Mouse (Mus musculus): ENCODE measurements around the gene Tfeb.

DNA sequence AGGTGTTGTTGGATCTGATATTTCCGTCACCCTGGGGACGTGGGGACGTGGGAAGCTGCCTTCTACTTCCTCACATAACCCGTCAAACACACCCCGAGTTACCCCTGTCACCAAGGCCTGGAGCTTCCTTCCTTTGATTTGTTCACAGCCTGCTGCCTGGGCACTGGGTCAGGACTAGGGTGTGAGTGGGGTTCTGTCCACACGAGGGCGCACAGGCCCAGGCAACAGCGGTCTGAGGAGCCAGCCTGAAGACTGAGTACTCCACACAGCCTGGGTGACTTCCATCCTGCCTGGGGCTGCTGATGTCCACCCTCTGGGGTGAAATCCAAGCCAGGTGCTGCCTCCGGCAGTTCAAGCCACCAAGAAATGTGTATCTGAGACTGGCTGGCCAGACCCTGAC is 56.5 kb downstream of the Tfeb start:
- TF ChIP-seq POLR2A (IDR thresholded peaks at IDR 0.05; ENCODE audit: borderline replicate concordance, low read depth, low read length) (no peak), CTCF (IDR thresholded peaks at IDR 0.05; ENCODE audit: low read depth, low read length) (peak; percentile 65; the same call in 1 of the 2 replicates)

Measured in bone marrow macrophage, adult 2 months (primary cell).